In the genomic region with DNA sequence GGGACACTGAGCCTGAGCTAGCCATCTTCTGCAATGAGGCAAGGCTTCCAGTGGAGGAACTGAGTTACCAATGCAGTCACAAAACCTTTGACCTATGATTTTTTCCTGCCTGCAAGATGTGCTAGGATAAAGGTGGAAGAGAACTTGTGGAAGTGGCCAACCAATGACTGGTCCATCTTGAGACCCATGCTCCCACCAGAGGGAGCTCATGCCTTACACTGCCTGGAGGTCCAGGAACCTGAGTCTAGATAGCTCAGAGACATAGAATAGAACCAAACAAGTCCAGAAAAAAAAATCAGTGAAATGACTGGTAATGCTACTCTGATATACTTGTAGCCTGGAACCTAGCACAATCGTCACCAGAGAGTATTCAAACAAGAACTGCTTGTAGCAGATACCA, we compare ENCODE assay signal across 10 mouse cellular contexts.
DNase-seq lines count a peak whose midpoint lies in the region; ATAC-seq and TF ChIP-seq lines count a peak whose summit lies in the region.
"Had no signal": no experiment of that assay in that cellular context is flagged by ENCODE, and none has a peak within 500 bp of the region (broad histone marks: within the 10 kb centered on the region; RNA-seq: fewer than 3 reads in every experiment).

No protein-coding gene starts in this region.

- H3K27ac ChIP-seq in layer of hippocampus, adult 2 months, result no peak overlapping the region
- H3K27ac ChIP-seq in liver, postnatal 0 days (ENCODE audit: low read depth), result no peak overlapping the region
- H3K27ac ChIP-seq: lung, embryonic 15.5 days had no signal

- no peak overlapping the region for H3K4me2 ChIP-seq in liver, postnatal 0 days (ENCODE audit: low read depth, low read length)
- H3K4me2 ChIP-seq: lung, embryonic 15.5 days had no signal

- H3K4me1 ChIP-seq in liver, postnatal 0 days (ENCODE audit: insufficient read depth), result no peaks in the 10 kb centered on the region
- H3K4me1 ChIP-seq: lung, embryonic 15.5 days had no signal

- H3K9me3 ChIP-seq in liver, postnatal 0 days (ENCODE audit: low read length), result no peaks in the 10 kb centered on the region
- H3K9me3 ChIP-seq: lung, embryonic 15.5 days had no signal

- TF ChIP-seq CTCF in layer of hippocampus, adult 2 months (conservative IDR thresholded peaks at IDR 0.05), result peak; percentile 38
- TF ChIP-seq CTCF in liver, postnatal 0 days (IDR thresholded peaks at IDR 0.05; ENCODE audit: low read depth), result peak; percentile 50

- no peak overlapping the region for H3K4me3 ChIP-seq in layer of hippocampus, adult 2 months
- H3K4me3 ChIP-seq in liver, postnatal 0 days (ENCODE audit: low read depth, low read length), result no peak overlapping the region
- H3K4me3 ChIP-seq: erythroblast, embryonic 14.5 days; lung, embryonic 15.5 days had no signal

- no peak for TF ChIP-seq EP300 in liver, postnatal 0 days (IDR thresholded peaks at IDR 0.05; ENCODE audit: low read depth)

- DNase-seq in adrenal gland, adult (ENCODE audit: inconsistent age in 2 of 2, low spot score in 1 of 2), result peak; percentile 38 to 69
- no peak for DNase-seq in adrenal gland, postnatal 4 days (ENCODE audit: low spot score in 2 of 2)
- DNase-seq in layer of hippocampus, adult 2 months (ENCODE audit: low spot score in 2 of 2), result no peak
- DNase-seq in layer of hippocampus, adult 18-20 months (ENCODE audit: low spot score in 2 of 2), result no peak
- DNase-seq in adrenal gland, adult 2 months, result peak; percentile 37
- DNase-seq in liver, postnatal 0 days, result peak; percentile 14
- DNase-seq in T-cell, adult 2 months (ENCODE audit: low spot score), result no peak

- H3K36me3 ChIP-seq in liver, postnatal 0 days (replicated peaks; ENCODE audit: insufficient read depth, low read length), result no peaks in the 10 kb centered on the region
- H3K36me3 ChIP-seq: lung, embryonic 15.5 days had no signal

- 58% methylated on average over 1 of the region's 1 CpGs for WGBS in liver, postnatal 0 days (ENCODE audit: insufficient replicate concordance)

- no peak for ATAC-seq in liver, postnatal 0 days
- ATAC-seq in erythroid progenitor cell, adult 5-6 weeks (replicated peaks; ENCODE audit: low FRiP score, poor library complexity, severe bottlenecking), result no peak

- H3K27me3 ChIP-seq in liver, postnatal 0 days (ENCODE audit: insufficient read depth, low read length), result no peaks in the 10 kb centered on the region

- H3K9ac ChIP-seq in liver, postnatal 0 days (replicated peaks), result no peak overlapping the region
- H3K9ac ChIP-seq: lung, embryonic 15.5 days had no signal

Comparison
In these comparisons a context has a peak if more than half of its experiments do, and no peak if none do; other contexts are left out.
1. DNase-seq: peak in adrenal gland, adult (2 of 2), adrenal gland, adult 2 months (single experiment) and liver, postnatal 0 days (single experiment); none in adrenal gland, postnatal 4 days (0 of 2), layer of hippocampus, adult 2 months (0 of 2), layer of hippocampus, adult 18-20 months (0 of 2) and T-cell, adult 2 months (single experiment).